Mouse (Mus musculus) liver, postnatal 0 days (tissue): ENCODE measurements around the gene Kmt2a.

ENCODE experiments used
- CTCF ChIP-seq: sonication (generic); IDR thresholded peaks from 2 replicates; pipeline ENCODE4 v1.5.1; 2016; ENCODE audit warnings: antibody characterized with exemption, low read depth
- EP300 ChIP-seq: IDR thresholded peaks from 2 replicates; pipeline ENCODE4 v1.6.1; 2016; ENCODE audit warnings: antibody characterized with exemption, low read depth, mild to moderate bottlenecking

DNA sequence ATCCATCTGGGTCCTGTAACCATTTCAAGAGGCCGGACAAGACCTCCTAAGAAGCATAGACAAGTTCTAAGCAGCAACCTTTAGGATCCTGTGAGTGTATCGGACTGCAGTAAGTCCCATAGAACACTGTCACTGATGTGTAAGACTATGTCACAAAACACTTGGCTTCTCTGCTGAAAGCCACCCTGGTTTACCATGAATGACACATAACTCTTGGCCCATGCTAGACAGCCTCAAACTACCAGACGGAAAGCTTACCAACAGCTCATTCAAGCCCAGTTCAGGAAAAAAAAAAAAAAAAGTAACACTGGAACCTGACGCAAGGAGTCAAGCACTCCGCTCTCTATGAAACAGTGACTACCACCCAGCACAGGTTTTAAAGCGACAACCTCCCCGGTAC, 3.4 kb downstream of the Kmt2a start:
- no peak for TF ChIP-seq CTCF
- no peak for TF ChIP-seq EP300
